In the genomic region with DNA sequence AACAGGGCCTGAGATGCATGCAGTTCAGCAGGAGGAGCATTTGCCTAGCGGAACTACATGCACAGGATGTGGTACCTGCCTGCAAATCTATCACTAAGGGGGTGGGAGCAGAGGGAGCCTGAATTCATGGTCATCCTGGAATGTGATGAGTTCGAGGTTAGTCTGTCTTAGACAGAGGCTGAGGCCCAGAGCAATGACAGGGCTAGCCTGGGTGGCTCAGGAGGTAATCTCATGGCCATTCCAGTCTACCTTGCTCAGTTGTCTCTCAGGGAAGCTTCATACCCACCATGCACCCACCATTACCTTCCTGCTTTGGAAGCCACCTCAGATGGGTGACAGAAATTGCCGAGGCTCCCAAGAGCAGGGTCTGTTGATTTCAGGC, we compare ENCODE assay signal across 7 mouse cellular contexts. TPM values are rescaled to one million over a fixed set of nuclear protein-coding genes. Genes with fewer than 3 reads are reported as not detected.
DNase-seq lines count a peak whose midpoint lies in the region; ATAC-seq and TF ChIP-seq lines count a peak whose summit lies in the region.

No protein-coding gene starts in this region.

- no peaks in the 10 kb centered on the region for H3K27me3 ChIP-seq in lung, embryonic 14.5 days (ENCODE audit: insufficient read depth, low read length)
- H3K27me3 ChIP-seq in forebrain, embryonic 12.5 days, result peaks cover 19% of the 10 kb centered on the region
- no peaks in the 10 kb centered on the region for H3K27me3 ChIP-seq in hindbrain, postnatal 0 days (ENCODE audit: insufficient read depth, low read length)
- peaks cover 6% of the 10 kb centered on the region; the same call in 1 of the 2 replicates for H3K27me3 ChIP-seq in neural tube, embryonic 15.5 days (replicated peaks)

- no peaks in the 10 kb centered on the region for H3K9me3 ChIP-seq in lung, embryonic 14.5 days (ENCODE audit: low read depth, low read length)
- no peaks in the 10 kb centered on the region for H3K9me3 ChIP-seq in forebrain, embryonic 12.5 days
- no peaks in the 10 kb centered on the region for H3K9me3 ChIP-seq in hindbrain, postnatal 0 days (ENCODE audit: low read length)
- H3K9me3 ChIP-seq in neural tube, embryonic 15.5 days (replicated peaks), result no peaks in the 10 kb centered on the region

- peaks cover 3% of the 10 kb centered on the region; the same call in 1 of the 2 replicates for H3K36me3 ChIP-seq in lung, embryonic 14.5 days (ENCODE audit: insufficient read depth)
- H3K36me3 ChIP-seq in forebrain, embryonic 12.5 days (replicated peaks), result no peaks in the 10 kb centered on the region
- H3K36me3 ChIP-seq in hindbrain, postnatal 0 days (ENCODE audit: insufficient read depth, low read length), result no peaks in the 10 kb centered on the region
- H3K36me3 ChIP-seq in neural tube, embryonic 15.5 days, result no peaks in the 10 kb centered on the region

- H3K4me3 ChIP-seq in lung, embryonic 14.5 days (ENCODE audit: low read depth, low read length), result no peak overlapping the region; the same call in 1 of the 2 replicates
- H3K4me3 ChIP-seq in forebrain, embryonic 12.5 days (replicated peaks), result no peak overlapping the region
- no peak overlapping the region for H3K4me3 ChIP-seq in hindbrain, postnatal 0 days (ENCODE audit: low read length)
- H3K4me3 ChIP-seq in neural tube, embryonic 15.5 days (replicated peaks), result no peak overlapping the region

- intact Hi-C loops in gastrocnemius, postnatal 14 days (cut with DNase I; ENCODE audit: low total_unique reads), result no loop called here

- peak overlapping the region; percentile 10; the same call in 1 of the 2 replicates for H3K9ac ChIP-seq in lung, embryonic 14.5 days
- no peak overlapping the region for H3K9ac ChIP-seq in forebrain, embryonic 12.5 days
- peak overlapping the region; percentile 5; the same call in 1 of the 2 replicates for H3K9ac ChIP-seq in hindbrain, postnatal 0 days (replicated peaks; ENCODE audit: low read length)
- no peak overlapping the region for H3K9ac ChIP-seq in neural tube, embryonic 15.5 days (replicated peaks)

- no peak for TF ChIP-seq CTCF in lung, embryonic 14.5 days (IDR thresholded peaks at IDR 0.05; ENCODE audit: low read depth)
- no peak for TF ChIP-seq CTCF in hindbrain, postnatal 0 days (IDR thresholded peaks at IDR 0.05; ENCODE audit: low read depth)

- ATAC-seq in lung, embryonic 14.5 days (ENCODE audit: insufficient read depth), result no peak
- no peak for ATAC-seq in forebrain, embryonic 12.5 days (ENCODE audit: low FRiP score)
- ATAC-seq in hindbrain, postnatal 0 days, result no peak
- no peak for ATAC-seq in neural tube, embryonic 15.5 days (ENCODE audit: low FRiP score)

- peaks cover 35% of the 10 kb centered on the region for H3K4me1 ChIP-seq in lung, embryonic 14.5 days (ENCODE audit: insufficient read depth)
- H3K4me1 ChIP-seq in forebrain, embryonic 12.5 days, result peaks cover 73% of the 10 kb centered on the region
- peaks cover 23% of the 10 kb centered on the region for H3K4me1 ChIP-seq in hindbrain, postnatal 0 days (ENCODE audit: insufficient read depth, low read length)
- peaks cover 62% of the 10 kb centered on the region for H3K4me1 ChIP-seq in neural tube, embryonic 15.5 days

- WGBS in lung, embryonic 14.5 days, result 57% methylated on average over 3 of the region's 3 CpGs
- WGBS in forebrain, embryonic 12.5 days, result 87% methylated on average over 3 of the region's 3 CpGs
- 77% methylated on average over 3 of the region's 3 CpGs for WGBS in hindbrain, postnatal 0 days
- WGBS in neural tube, embryonic 15.5 days, result 81% methylated on average over 3 of the region's 3 CpGs

- peak overlapping the region; percentile 67 for H3K4me2 ChIP-seq in lung, embryonic 14.5 days
- H3K4me2 ChIP-seq in forebrain, embryonic 12.5 days, result peak overlapping the region; percentile 67
- peak overlapping the region; percentile 84 for H3K4me2 ChIP-seq in hindbrain, postnatal 0 days (ENCODE audit: low read depth, low read length)
- H3K4me2 ChIP-seq in neural tube, embryonic 15.5 days, result peak overlapping the region; percentile 77

- no peak for DNase-seq in lung, embryonic 14.5 days
- no peak for DNase-seq in lung, postnatal 14 days
- no peak for DNase-seq in hindbrain, postnatal 0 days (ENCODE audit: low spot score)
- no peak for DNase-seq in embryo, embryonic 10 days (ENCODE audit: low spot score)
- no peak for DNase-seq in gastrocnemius, postnatal 14 days

- peak overlapping the region; percentile 99 for H3K27ac ChIP-seq in lung, embryonic 14.5 days (ENCODE audit: low read depth)
- peak overlapping the region; percentile 92 for H3K27ac ChIP-seq in forebrain, embryonic 12.5 days
- peak overlapping the region; percentile 82 for H3K27ac ChIP-seq in hindbrain, postnatal 0 days
- peak overlapping the region; percentile 82 for H3K27ac ChIP-seq in neural tube, embryonic 15.5 days (replicated peaks)

RNA-seq across cellular contexts. Expression of a gene that starts 2.8 kb away (rescaled TPM):
- polyA plus RNA-seq in lung, embryonic 14.5 days (2014; fragmentation: Nextera tagmentation; extraction: Ambion mirVana), result 33.1 and 38.0 TPM in 2 replicates
- polyA plus RNA-seq in forebrain, embryonic 12.5 days (2016; fragmentation: Nextera tagmentation; extraction: Ambion mirVana), result 8.7 and 9.9 TPM in 2 replicates
- total RNA-seq in hindbrain, postnatal 0 days (2014; rRNA removed), result 5.7 and 22.1 TPM in 2 replicates
- 2.5 and 3.4 TPM in 2 replicates for polyA plus RNA-seq in hindbrain, postnatal 0 days (2015; fragmentation: Nextera tagmentation; extraction: Ambion mirVana)
- polyA plus RNA-seq in neural tube, embryonic 15.5 days (2015; fragmentation: Nextera tagmentation; extraction: Ambion mirVana), result 5.3 and 11.7 TPM in 2 replicates
- total RNA-seq in gastrocnemius, postnatal 14 days (2021), result 1 to 10 TPM; 1.6 to 6.0 TPM

RNA-seq across cellular contexts. Expression of a gene that starts 14.4 kb away (rescaled TPM):
- polyA plus RNA-seq in lung, embryonic 14.5 days (2014; fragmentation: Nextera tagmentation; extraction: Ambion mirVana), result 0.11 and 0.18 TPM in 2 replicates
- polyA plus RNA-seq in forebrain, embryonic 12.5 days (2016; fragmentation: Nextera tagmentation; extraction: Ambion mirVana), result 0.26 and 0.27 TPM in 2 replicates
- total RNA-seq in hindbrain, postnatal 0 days (2014; rRNA removed), result 3.4 and 4.4 TPM in 2 replicates
- polyA plus RNA-seq in hindbrain, postnatal 0 days (2015; fragmentation: Nextera tagmentation; extraction: Ambion mirVana), result 5.8 and 6.6 TPM in 2 replicates
- polyA plus RNA-seq in neural tube, embryonic 15.5 days (2015; fragmentation: Nextera tagmentation; extraction: Ambion mirVana), result 2.7 and 2.9 TPM in 2 replicates
- total RNA-seq in gastrocnemius, postnatal 14 days (2021), result under 1 TPM; 0.04 to 0.09 TPM

RNA-seq across cellular contexts. Expression of a gene that starts 31.7 kb away (rescaled TPM):
- 103 and 117 TPM in 2 replicates for polyA plus RNA-seq in lung, embryonic 14.5 days (2014; fragmentation: Nextera tagmentation; extraction: Ambion mirVana)
- polyA plus RNA-seq in forebrain, embryonic 12.5 days (2016; fragmentation: Nextera tagmentation; extraction: Ambion mirVana), result 107 and 112 TPM in 2 replicates
- 68.9 and 86.0 TPM in 2 replicates for total RNA-seq in hindbrain, postnatal 0 days (2014; rRNA removed)
- 140 and 143 TPM in 2 replicates for polyA plus RNA-seq in hindbrain, postnatal 0 days (2015; fragmentation: Nextera tagmentation; extraction: Ambion mirVana)
- polyA plus RNA-seq in neural tube, embryonic 15.5 days (2015; fragmentation: Nextera tagmentation; extraction: Ambion mirVana), result 128 TPM in 2 replicates
- 10 to 100 TPM; 56.3 to 67.8 TPM for total RNA-seq in gastrocnemius, postnatal 14 days (2021)

Comparison
In these comparisons a context has a peak if more than half of its experiments do, and no peak if none do; other contexts are left out.
1. H3K9ac ChIP-seq: peak in lung, embryonic 14.5 days (single experiment) and hindbrain, postnatal 0 days (single experiment); none in forebrain, embryonic 12.5 days (single experiment) and neural tube, embryonic 15.5 days (single experiment).
2. Peak in every context shown above with its lines, with median percentiles within 50 percentile points of each other: H3K27ac ChIP-seq and H3K4me2 ChIP-seq.